Mouse (Mus musculus): ENCODE data around the gene Pfdn2. TPM values are rescaled to one million over a fixed set of nuclear protein-coding genes. Genes with fewer than 3 reads are reported as not detected.
A peak's percentile ranks its signal among the peaks of the same experiment; 100 is the strongest.

Pfdn2 gene
- polyA plus RNA-seq, 1 experiment from 2014 or later: 60.9 TPM

GRCm38 (mm10) chr1:171379935-171380599 lies 34.6 kb downstream of the Pfdn2 start:
- H3K27ac ChIP-seq: no peak overlapping the region
- 6% methylated on average over 31 of the region's 31 CpGs for WGBS (ENCODE audit: insufficient replicate concordance)
- H3K9ac ChIP-seq: no peak overlapping the region

GRCm38 (mm10) chr1:171382096-171382620 lies 36.7 kb downstream of the Pfdn2 start:
- no peak overlapping the region for H3K27ac ChIP-seq
- 69% methylated on average over 11 of the region's 11 CpGs for WGBS (ENCODE audit: insufficient replicate concordance)
- no peaks in the 10 kb centered on the region for H3K36me3 ChIP-seq
- H3K4me3 ChIP-seq (replicated peaks): no peak overlapping the region
- H3K4me1 ChIP-seq (replicated peaks): peaks cover 8% of the 10 kb centered on the region
- H3K9me3 ChIP-seq (replicated peaks): no peaks in the 10 kb centered on the region
- no peak for ATAC-seq (ENCODE audit: low read depth)
- H3K27me3 ChIP-seq: peaks cover 32% of the 10 kb centered on the region
- DNase-seq: no peak
- no peak overlapping the region for H3K4me2 ChIP-seq
- no peak overlapping the region for H3K9ac ChIP-seq

More at GRCm38 (mm10) chr1:171379935-171380599, 34.6 kb downstream of the Pfdn2 start:
- no peak overlapping the region for H3K4me3 ChIP-seq (replicated peaks)
- no peaks in the 10 kb centered on the region for H3K36me3 ChIP-seq
- ATAC-seq (ENCODE audit: low read depth): peak; percentile 67
- H3K4me2 ChIP-seq: peak overlapping the region; percentile 44
- H3K4me1 ChIP-seq (replicated peaks): peaks cover 14% of the 10 kb centered on the region
- no peaks in the 10 kb centered on the region for H3K9me3 ChIP-seq (replicated peaks)
- H3K27me3 ChIP-seq: peaks cover 32% of the 10 kb centered on the region
- peak; percentile 56 for DNase-seq

GRCm38 (mm10) chr1:171384361-171384760 lies 38.9 kb downstream of the Pfdn2 start:
- Histone ChIP-seq H3K27me3 (peaks cover 26% of the 10 kb centered on the region), H3K9ac (no peak overlapping the region), H3K36me3 (no peaks in the 10 kb centered on the region), H3K4me1 (replicated peaks) (peaks cover 15% of the 10 kb centered on the region), H3K27ac (no peak overlapping the region), H3K4me3 (replicated peaks) (no peak overlapping the region), H3K9me3 (replicated peaks) (no peaks in the 10 kb centered on the region), H3K4me2 (no peak overlapping the region)
- WGBS (ENCODE audit: insufficient replicate concordance): 59% methylated on average over 9 of the region's 9 CpGs
- DNase-seq: no peak
- ATAC-seq (ENCODE audit: low read depth): no peak

DNA sequence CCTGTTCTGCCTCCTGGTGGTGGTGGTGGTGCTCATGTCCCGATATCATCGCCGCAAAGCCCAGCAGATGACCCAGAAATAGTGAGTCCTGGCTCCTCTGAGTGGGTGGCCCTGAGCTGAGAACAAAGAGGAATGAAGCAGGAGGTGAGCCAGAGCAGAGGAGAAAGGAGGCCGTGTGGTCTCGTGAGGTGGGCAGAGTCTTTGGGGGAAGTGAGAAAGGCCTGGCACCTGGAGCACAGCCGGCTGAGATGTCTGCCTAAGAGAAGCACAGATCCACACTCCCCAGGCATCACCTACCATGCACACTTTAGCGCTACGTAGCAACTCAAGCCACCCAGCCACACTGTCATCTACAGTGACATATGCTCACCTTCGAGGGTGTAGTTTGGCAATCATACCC lies 39.7 kb downstream of the Pfdn2 start:
- H3K9ac ChIP-seq: no peak overlapping the region
- no peak overlapping the region for H3K4me2 ChIP-seq
- WGBS (ENCODE audit: insufficient replicate concordance): 60% methylated on average over 9 of the region's 9 CpGs
- no peaks in the 10 kb centered on the region for H3K36me3 ChIP-seq
- no peak for ATAC-seq (ENCODE audit: low read depth)
- H3K27me3 ChIP-seq: peaks cover 18% of the 10 kb centered on the region
- no peak for DNase-seq
- H3K4me1 ChIP-seq (replicated peaks): peaks cover 16% of the 10 kb centered on the region
- H3K9me3 ChIP-seq (replicated peaks): no peaks in the 10 kb centered on the region
- H3K27ac ChIP-seq: no peak overlapping the region
- no peak overlapping the region for H3K4me3 ChIP-seq (replicated peaks)

DNA sequence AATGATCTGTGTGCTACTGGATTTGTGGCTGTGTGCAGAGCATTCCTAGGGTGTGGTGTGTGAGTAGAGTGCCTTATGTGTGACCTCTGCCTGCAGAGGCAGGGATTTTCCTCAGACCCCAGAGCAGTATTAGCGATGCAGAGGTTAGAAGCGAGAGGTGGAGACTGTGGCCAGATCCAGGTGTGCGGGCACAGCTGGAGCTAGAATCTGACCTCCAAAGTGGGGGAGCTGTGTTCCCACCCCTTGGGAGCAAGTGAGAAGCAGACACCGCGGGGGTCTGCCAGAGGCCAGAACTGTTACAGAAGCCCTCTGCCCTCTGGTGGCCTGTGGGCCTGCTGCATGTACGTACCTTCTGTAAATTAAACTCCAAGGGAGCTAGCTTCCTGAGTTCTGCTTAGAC lies 41.6 kb downstream of the Pfdn2 start:
- Histone ChIP-seq H3K9me3 (replicated peaks) (no peaks in the 10 kb centered on the region), H3K27ac (no peak overlapping the region), H3K4me2 (no peak overlapping the region), H3K4me1 (replicated peaks) (peaks cover 18% of the 10 kb centered on the region), H3K36me3 (no peaks in the 10 kb centered on the region), H3K4me3 (replicated peaks) (no peak overlapping the region), H3K27me3 (peaks cover 8% of the 10 kb centered on the region; the same call in 1 of the 2 replicates), H3K9ac (no peak overlapping the region)
- DNase-seq: no peak
- 39% methylated on average over 6 of the region's 6 CpGs for WGBS (ENCODE audit: insufficient replicate concordance)
- no peak for ATAC-seq (ENCODE audit: low read depth)

DNA sequence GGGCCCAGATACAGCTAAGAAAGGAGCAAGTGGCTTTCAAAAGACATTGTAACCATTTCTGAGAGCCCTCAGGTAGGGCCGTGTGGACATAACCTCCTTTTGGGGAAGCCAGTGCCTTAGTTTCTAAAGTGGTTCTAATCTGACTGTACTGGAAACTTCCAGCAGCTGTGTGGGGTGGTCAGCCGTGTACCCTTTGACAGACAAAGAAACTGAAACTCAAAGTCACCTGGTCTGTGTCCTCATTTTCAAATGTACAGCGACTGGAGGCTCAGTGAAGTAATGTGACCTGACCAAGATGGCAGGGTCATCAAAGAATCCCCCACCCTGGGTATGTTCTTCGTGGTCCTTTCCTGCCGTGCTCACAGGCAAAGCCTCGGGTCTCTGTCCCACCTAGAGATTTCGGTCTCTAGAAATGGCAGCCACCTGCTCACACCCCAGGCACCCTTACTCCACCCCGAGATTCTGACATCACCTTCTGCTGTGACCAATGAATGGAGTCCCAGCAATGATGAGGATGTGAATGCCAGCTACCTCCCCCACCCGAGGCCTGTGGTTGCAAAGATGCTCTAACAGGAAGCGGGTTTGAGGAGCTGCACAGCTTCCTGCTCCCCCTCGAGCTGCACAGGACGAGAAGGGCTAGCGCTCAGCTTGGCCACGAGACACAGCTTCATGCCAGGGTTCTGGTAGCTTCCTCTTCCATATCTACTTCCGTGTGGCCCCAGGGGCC lies 43.1 kb downstream of the Pfdn2 start, which contains the start of gene Arhgap30:
TSS of gene Arhgap30 (plus strand) at position 579 of the 727 bp plus-strand sequence.
- ATAC-seq (ENCODE audit: low read depth) (peak; percentile 62), DNase-seq (peak; percentile 44)
- no peaks in the 10 kb centered on the region for H3K36me3 ChIP-seq
- no peaks in the 10 kb centered on the region for H3K27me3 ChIP-seq
- WGBS (ENCODE audit: insufficient replicate concordance): 22% methylated on average over 15 of the region's 15 CpGs
- no peaks in the 10 kb centered on the region for H3K9me3 ChIP-seq (replicated peaks)
- H3K27ac ChIP-seq: peak within 1 kb of the TSS; percentile 61
- peak within 1 kb of the TSS; percentile 45 for H3K4me3 ChIP-seq (replicated peaks)
- H3K9ac ChIP-seq: peak within 1 kb of the TSS; percentile 36
- peak within 1 kb of the TSS; percentile 62 for H3K4me2 ChIP-seq
- H3K4me1 ChIP-seq (replicated peaks): peaks cover 18% of the 10 kb centered on the region

DNA sequence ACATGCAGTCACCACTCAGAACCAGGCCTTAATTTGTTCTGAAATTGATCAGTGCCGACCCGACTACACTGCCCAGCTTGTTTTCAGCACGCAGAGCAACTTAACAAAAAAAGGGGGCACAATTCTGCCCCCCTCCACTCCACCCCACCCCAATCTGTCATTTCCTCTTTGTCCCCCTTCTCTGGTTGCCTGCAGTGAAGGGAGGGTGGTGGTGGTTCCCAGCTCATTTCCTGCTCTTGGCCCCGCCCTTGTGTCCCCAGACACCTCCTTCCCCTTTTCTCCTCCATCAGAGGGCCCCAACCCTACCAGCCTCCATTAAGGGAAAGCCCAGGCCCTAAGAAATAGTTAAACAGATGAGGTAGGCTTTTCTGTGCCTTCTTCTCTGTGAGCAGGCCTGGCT lies 44.6 kb downstream of the Pfdn2 start:
- Histone ChIP-seq H3K27me3 (no peaks in the 10 kb centered on the region), H3K4me1 (replicated peaks) (peaks cover 18% of the 10 kb centered on the region), H3K4me2 (peak overlapping the region; percentile 62), H3K4me3 (replicated peaks) (peak overlapping the region; percentile 45), H3K36me3 (no peaks in the 10 kb centered on the region), H3K27ac (peak overlapping the region; percentile 61; the same call in 1 of the 2 replicates), H3K9ac (peak overlapping the region; percentile 36), H3K9me3 (replicated peaks) (no peaks in the 10 kb centered on the region)
- no peak for DNase-seq
- ATAC-seq (ENCODE audit: low read depth): peak; percentile 40; the same call in 1 of the 2 replicates
- 16% methylated on average over 4 of the region's 4 CpGs for WGBS (ENCODE audit: insufficient replicate concordance)

- no peak overlapping the region for H3K9ac ChIP-seq
- H3K36me3 ChIP-seq: no peaks in the 10 kb centered on the region
- H3K27me3 ChIP-seq: no peaks in the 10 kb centered on the region
- no peak overlapping the region for H3K4me2 ChIP-seq
- no peaks in the 10 kb centered on the region for H3K4me1 ChIP-seq (replicated peaks)
- no peak overlapping the region for H3K27ac ChIP-seq
- WGBS (ENCODE audit: insufficient replicate concordance): 82% methylated on average over 4 of the region's 4 CpGs
- no peaks in the 10 kb centered on the region for H3K9me3 ChIP-seq (replicated peaks)
- DNase-seq (no peak), ATAC-seq (ENCODE audit: low read depth) (no peak)
- no peak overlapping the region for H3K4me3 ChIP-seq (replicated peaks)
These were observed 56.4 kb downstream of the Pfdn2 start for GRCm38 (mm10) chr1:171401821-171402220.

- 72% methylated on average over 7 of the region's 9 CpGs for WGBS (ENCODE audit: insufficient replicate concordance)
- H3K9ac ChIP-seq: no peak overlapping the region
- no peak overlapping the region for H3K4me2 ChIP-seq
- no peaks in the 10 kb centered on the region for H3K36me3 ChIP-seq
- H3K4me1 ChIP-seq (replicated peaks): no peaks in the 10 kb centered on the region
- ATAC-seq (ENCODE audit: low read depth): no peak
- no peaks in the 10 kb centered on the region for H3K9me3 ChIP-seq (replicated peaks)
- H3K4me3 ChIP-seq (replicated peaks): no peak overlapping the region
- H3K27ac ChIP-seq: no peak overlapping the region
- DNase-seq: no peak
- H3K27me3 ChIP-seq: no peaks in the 10 kb centered on the region
These were observed 57.5 kb downstream of the Pfdn2 start for GRCm38 (mm10) chr1:171402991-171403390.

- Histone ChIP-seq H3K9ac (no peak overlapping the region), H3K27me3 (peaks cover 15% of the 10 kb centered on the region), H3K9me3 (replicated peaks) (no peaks in the 10 kb centered on the region), H3K4me3 (replicated peaks) (no peak overlapping the region), H3K4me2 (no peak overlapping the region), H3K27ac (no peak overlapping the region), H3K36me3 (no peaks in the 10 kb centered on the region), H3K4me1 (replicated peaks) (peaks cover under 1% of the 10 kb centered on the region; the same call in 1 of the 2 replicates)
- ATAC-seq (ENCODE audit: low read depth) (no peak), DNase-seq (no peak)
- WGBS (ENCODE audit: insufficient replicate concordance): 66% methylated on average over 5 of the region's 5 CpGs
These were observed 61.8 kb downstream of the Pfdn2 start for GRCm38 (mm10) chr1:171407263-171407662.
